In the genomic region with DNA sequence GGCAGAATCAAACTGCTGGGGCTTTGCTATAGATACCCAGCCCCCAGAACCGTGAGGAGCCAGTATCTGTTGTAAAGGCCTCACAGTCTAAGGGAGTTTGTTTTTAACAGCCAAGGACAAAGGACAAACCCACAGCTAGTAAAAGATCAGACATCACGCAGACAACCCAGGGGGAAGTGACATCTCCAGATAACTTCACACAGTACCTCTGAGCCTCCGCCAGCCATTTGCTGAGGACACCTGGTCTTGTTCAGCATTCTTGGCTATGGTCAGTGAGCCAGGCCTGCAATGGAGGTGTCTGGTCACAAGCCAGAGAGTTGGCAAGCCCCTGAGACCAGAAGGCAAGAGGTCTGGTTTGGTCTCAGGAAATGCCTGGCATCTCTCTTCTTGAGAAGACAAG, we compare ENCODE assay signal across 8 mouse cellular contexts. TPM values are rescaled to one million over a fixed set of nuclear protein-coding genes. Genes with fewer than 3 reads are reported as not detected.
DNase-seq lines count a peak whose midpoint lies in the region; ATAC-seq lines count a peak whose summit lies in the region.

No protein-coding gene starts in this region.

- no peak overlapping the region for H3K9ac ChIP-seq in kidney, embryonic 15.5 days
- H3K9ac ChIP-seq in hindbrain, embryonic 11.5 days (ENCODE audit: low read depth, low read length) = peak overlapping the region; percentile 42
- H3K9ac ChIP-seq in midbrain, embryonic 12.5 days (replicated peaks) = peak overlapping the region; percentile 50

- 49% methylated on average over 3 of the region's 3 CpGs for WGBS in kidney, embryonic 15.5 days
- 60% methylated on average over 3 of the region's 3 CpGs for WGBS in hindbrain, embryonic 11.5 days
- 69% methylated on average over 3 of the region's 3 CpGs for WGBS in midbrain, embryonic 12.5 days

- H3K4me2 ChIP-seq in kidney, embryonic 15.5 days = peak overlapping the region; percentile 92
- H3K4me2 ChIP-seq in hindbrain, embryonic 11.5 days (replicated peaks; ENCODE audit: low read depth, low read length) = peak overlapping the region; percentile 55
- H3K4me2 ChIP-seq in midbrain, embryonic 12.5 days (replicated peaks) = peak overlapping the region; percentile 99

- H3K27ac ChIP-seq in kidney, embryonic 15.5 days = peak overlapping the region; percentile 98
- H3K27ac ChIP-seq in hindbrain, embryonic 11.5 days (ENCODE audit: low read depth, low read length) = peak overlapping the region; percentile 95
- H3K27ac ChIP-seq in midbrain, embryonic 12.5 days (replicated peaks) = peak overlapping the region; percentile 99

- H3K36me3 ChIP-seq in kidney, embryonic 15.5 days = peaks cover 21% of the 10 kb centered on the region
- H3K36me3 ChIP-seq in hindbrain, embryonic 11.5 days (ENCODE audit: control insufficient read depth, insufficient read depth, low read length) = peaks cover 9% of the 10 kb centered on the region
- peaks cover 26% of the 10 kb centered on the region for H3K36me3 ChIP-seq in midbrain, embryonic 12.5 days

- H3K9me3 ChIP-seq in kidney, embryonic 15.5 days (replicated peaks) = no peaks in the 10 kb centered on the region
- H3K9me3 ChIP-seq in hindbrain, embryonic 11.5 days (ENCODE audit: control insufficient read depth, low read length) = no peaks in the 10 kb centered on the region
- no peaks in the 10 kb centered on the region for H3K9me3 ChIP-seq in midbrain, embryonic 12.5 days

- H3K4me3 ChIP-seq in kidney, embryonic 15.5 days (replicated peaks) = peak overlapping the region; percentile 88
- H3K4me3 ChIP-seq in hindbrain, embryonic 11.5 days (ENCODE audit: low read depth, low read length) = peak overlapping the region; percentile 99; the same call in 1 of the 2 replicates
- H3K4me3 ChIP-seq in midbrain, embryonic 12.5 days = peak overlapping the region; percentile 92

- no peaks in the 10 kb centered on the region for H3K27me3 ChIP-seq in kidney, embryonic 15.5 days
- no peaks in the 10 kb centered on the region for H3K27me3 ChIP-seq in hindbrain, embryonic 11.5 days (ENCODE audit: control insufficient read depth, insufficient read depth, low read length)
- H3K27me3 ChIP-seq in midbrain, embryonic 12.5 days = no peaks in the 10 kb centered on the region

- DNase-seq in kidney, postnatal 4 days = no peak
- no peak for DNase-seq in hindbrain, embryonic 11.5 days (ENCODE audit: low spot score)
- DNase-seq in layer of hippocampus, adult 9-10 months (ENCODE audit: low spot score) = no peak
- DNase-seq in ovary, adult 18-20 months (ENCODE audit: low spot score) = no peak

- H3K4me1 ChIP-seq in kidney, embryonic 15.5 days = peaks cover 52% of the 10 kb centered on the region
- peaks cover 13% of the 10 kb centered on the region for H3K4me1 ChIP-seq in hindbrain, embryonic 11.5 days (replicated peaks; ENCODE audit: control insufficient read depth, insufficient read depth, low read length)
- H3K4me1 ChIP-seq in midbrain, embryonic 12.5 days = peaks cover 39% of the 10 kb centered on the region

- ATAC-seq in kidney, embryonic 15.5 days (replicated peaks; ENCODE audit: low FRiP score) = no peak
- ATAC-seq in cerebellum, adult (ENCODE audit: insufficient number of reproducible peaks, low FRiP score, low TSS enrichment) = peak; percentile 37
- ATAC-seq in hindbrain, embryonic 11.5 days (ENCODE audit: low FRiP score) = no peak
- no peak for ATAC-seq in midbrain, embryonic 12.5 days (ENCODE audit: low FRiP score, low read depth)
- no peak for ATAC-seq in frontal cortex, adult (ENCODE audit: low TSS enrichment)

RNA-seq across cellular contexts. Expression of a gene that starts 1.0 kb away (rescaled TPM):
- 185 and 195 TPM in 2 replicates for polyA plus RNA-seq in kidney, embryonic 15.5 days (2015; fragmentation: Nextera tagmentation; extraction: Ambion mirVana)
- polyA plus RNA-seq in hindbrain, embryonic 11.5 days (2014; fragmentation: Nextera tagmentation; extraction: Ambion mirVana) = 314 and 349 TPM in 2 replicates
- 419 and 424 TPM in 2 replicates for polyA plus RNA-seq in midbrain, embryonic 12.5 days (2016; fragmentation: Nextera tagmentation; extraction: Ambion mirVana)

RNA-seq across cellular contexts. Expression of a gene that starts 40.4 kb away (rescaled TPM):
- 0.09 and 0.10 TPM in 2 replicates for polyA plus RNA-seq in kidney, embryonic 15.5 days (2015; fragmentation: Nextera tagmentation; extraction: Ambion mirVana)
- polyA plus RNA-seq in hindbrain, embryonic 11.5 days (2014; fragmentation: Nextera tagmentation; extraction: Ambion mirVana) = 0.06 TPM in 1 of 2 replicates, not detected in the other
- 0.10 and 0.11 TPM in 2 replicates for polyA plus RNA-seq in midbrain, embryonic 12.5 days (2016; fragmentation: Nextera tagmentation; extraction: Ambion mirVana)
